Mouse (Mus musculus) liver, embryonic 16.5 days (tissue): ENCODE results near the gene Ubap2. TPM values are rescaled to one million over a fixed set of nuclear protein-coding genes. Genes with fewer than 3 reads are reported as not detected.

Source experiments
- ATAC-seq: fragments of 200-750 bp; cut with Nextera tagmentation; 2 replicates; pipeline ENCODE4 v1.8.0; 2017; ENCODE audit warnings: low read depth, mild to moderate bottlenecking, moderate number of reproducible peaks, moderate library complexity
- H3K27ac ChIP-seq: fragments of 300-500 bp; sonication (generic); 2 replicates; pipeline ENCODE4 v1.5.1; 2014; ENCODE audit warnings: mild to moderate bottlenecking, low read length
- H3K27me3 ChIP-seq: fragments of 300-500 bp; sonication (generic); 2 replicates; pipeline ENCODE4 v1.6.1; 2014; ENCODE audit warnings: low read depth, low read length, mixed read lengths; ENCODE audit not compliant: control insufficient read depth, insufficient read depth
- H3K36me3 ChIP-seq: fragments of 300-500 bp; sonication (generic); 2 replicates; pipeline ENCODE4 v1.6.1; 2014; ENCODE audit warnings: mild to moderate bottlenecking; ENCODE audit not compliant: control insufficient read depth, insufficient read depth
- H3K4me1 ChIP-seq: fragments of 300-500 bp; sonication (generic); 2 replicates; pipeline ENCODE4 v1.6.1; 2014; ENCODE audit warnings: low read depth, low read length, mixed read lengths; ENCODE audit not compliant: control insufficient read depth
- H3K4me2 ChIP-seq: fragments of 300-500 bp; sonication (generic); 2 replicates; pipeline ENCODE4 v1.6.1; 2014; ENCODE audit warnings: low read depth, low read length, mixed read lengths
- H3K4me3 ChIP-seq: fragments of 300-500 bp; sonication (generic); 2 replicates; pipeline ENCODE4 v1.5.1; 2014; ENCODE audit warnings: low read depth, mild to moderate bottlenecking, low read length
- H3K9ac ChIP-seq: fragments of 300-500 bp; sonication (generic); 2 replicates; pipeline ENCODE4 v1.6.1; 2014; ENCODE audit warnings: low read depth, low read length
- H3K9me3 ChIP-seq: fragments of 300-500 bp; sonication (generic); replicated peaks from 2 replicates; pipeline ENCODE4 v1.6.1; 2016; ENCODE audit warnings: low read length; ENCODE audit not compliant: control insufficient read depth
- WGBS: fragments of 180-500 bp; shearing (Covaris S2); extraction: QIAGEN DNeasy Blood & Tissue Kit; methylation state at CpG from one replicate; pipeline ENCODE4 v1.1.7; 2014; ENCODE audit not compliant: insufficient replicate concordance; 5-methylcytosine and 5-hydroxymethylcytosine counted together
- polyA plus RNA-seq: library from polyadenylated mRNA; unstranded; fragments of >200 nt; fragmentation: Nextera tagmentation; extraction: Ambion mirVana; gene quantifications from 2 replicates; pipeline ENCODE4 v1.2.1, GENCODE M21; 2015

Ubap2 gene
- polyA plus RNA-seq, 1 experiment from 2014 or later = 23.9 TPM

DNA sequence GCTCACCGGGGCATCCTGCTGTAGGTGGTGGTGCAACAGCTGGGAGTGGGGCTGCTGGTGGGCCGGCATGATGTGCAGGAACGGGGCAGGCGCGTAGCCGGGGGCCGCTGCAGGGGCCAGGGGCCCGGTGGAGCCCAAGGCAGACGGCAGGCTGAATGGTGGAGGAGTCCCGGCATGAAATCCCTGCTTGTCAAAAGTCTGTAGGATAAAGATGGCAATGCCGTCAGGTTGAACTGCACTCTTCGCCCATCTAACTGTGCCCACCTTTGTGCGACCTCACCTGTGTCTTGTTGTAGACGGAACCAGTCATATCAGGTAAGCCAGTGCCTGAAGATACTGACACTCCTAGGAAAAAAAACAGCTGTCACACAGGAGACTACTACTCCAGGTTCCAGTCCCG lies 79.6 kb downstream of the Ubap2 start:
- no peaks in the 10 kb centered on the region for H3K27me3 ChIP-seq
- peaks cover 63% of the 10 kb centered on the region for H3K36me3 ChIP-seq
- H3K4me3 ChIP-seq = no peak overlapping the region
- H3K4me2 ChIP-seq = no peak overlapping the region
- 91% methylated on average over 15 of the region's 15 CpGs for WGBS
- H3K27ac ChIP-seq = no peak overlapping the region
- no peak overlapping the region for H3K9ac ChIP-seq
- no peaks in the 10 kb centered on the region for H3K4me1 ChIP-seq
- ATAC-seq = no peak
- no peaks in the 10 kb centered on the region for H3K9me3 ChIP-seq

DNA sequence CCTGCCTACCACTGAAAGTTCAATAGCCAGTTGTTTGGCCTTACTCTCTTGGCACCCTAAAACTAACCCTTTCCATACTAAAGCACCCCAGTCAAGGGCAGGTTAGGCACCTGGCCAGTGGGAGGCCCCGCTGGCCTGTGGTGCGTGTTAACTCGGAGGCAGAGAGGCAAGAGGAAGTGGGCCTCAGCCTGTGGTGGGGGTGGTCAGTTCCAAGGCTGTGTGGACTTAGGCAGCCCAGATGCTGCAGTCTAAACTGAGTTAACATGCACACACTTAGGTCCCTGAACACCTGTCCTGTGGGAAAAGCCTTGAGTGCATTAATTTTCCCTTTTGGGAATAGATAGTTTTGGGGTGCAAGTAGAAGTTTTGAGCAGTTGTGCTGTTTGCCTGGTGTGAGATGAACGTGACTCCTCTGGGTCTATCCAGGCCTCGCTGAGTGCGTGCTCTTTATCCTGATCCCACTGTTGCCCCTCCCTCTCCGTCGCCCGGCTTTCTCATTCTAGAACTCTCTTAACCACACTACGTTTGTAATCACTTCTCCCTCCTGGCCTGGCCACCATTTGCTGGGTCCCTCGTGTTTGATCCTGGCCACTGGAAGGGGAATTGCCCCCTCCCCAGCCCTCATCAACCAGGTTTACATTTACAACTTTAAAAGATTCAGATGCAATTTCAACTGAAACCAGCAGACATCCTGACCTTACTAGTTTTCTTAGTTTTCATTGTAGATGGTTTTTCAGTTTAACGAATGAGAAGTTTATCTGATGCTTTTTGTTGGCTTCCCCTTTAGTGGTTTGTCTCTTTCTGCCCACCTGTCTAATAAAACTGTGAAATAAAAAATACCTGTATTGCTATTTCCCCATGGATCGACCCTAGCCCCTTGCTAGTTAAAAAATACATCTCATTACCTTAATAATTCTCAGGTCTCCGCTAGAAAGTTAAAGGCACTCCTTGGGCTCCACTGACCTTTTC lies 82.1 kb downstream of the Ubap2 start:
- no peaks in the 10 kb centered on the region for H3K9me3 ChIP-seq

DNA sequence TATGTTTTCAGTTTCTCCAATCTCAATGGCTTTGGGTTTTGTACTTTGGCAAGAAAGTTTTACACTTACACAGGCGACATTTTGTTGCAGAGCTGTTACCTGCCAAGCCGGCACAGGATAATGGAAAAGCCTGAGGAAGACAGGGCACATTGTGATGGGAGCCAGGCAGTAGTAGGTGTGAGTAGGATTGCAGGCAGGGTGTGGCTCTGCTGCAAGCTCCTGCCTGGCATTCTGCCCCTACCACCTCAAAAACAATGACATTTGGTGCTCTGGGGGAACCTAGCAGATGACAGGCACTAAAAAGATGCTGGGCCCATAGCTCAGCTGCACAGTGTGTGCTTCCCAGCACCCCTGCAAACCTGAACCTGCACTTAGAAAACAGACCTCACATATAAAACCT lies 85.1 kb downstream of the Ubap2 start:
- no peak for ATAC-seq
- 76% methylated on average over 2 of the region's 2 CpGs for WGBS
- Histone ChIP-seq H3K27ac (no peak overlapping the region), H3K4me2 (no peak overlapping the region), H3K27me3 (no peaks in the 10 kb centered on the region), H3K4me1 (no peaks in the 10 kb centered on the region), H3K4me3 (no peak overlapping the region), H3K9ac (no peak overlapping the region), H3K36me3 (peaks cover 34% of the 10 kb centered on the region), H3K9me3 (no peaks in the 10 kb centered on the region)

More for the DNA sequence above, 82.1 kb downstream of the Ubap2 start:
- no peak for ATAC-seq
- Histone ChIP-seq H3K27me3 (no peaks in the 10 kb centered on the region), H3K36me3 (peaks cover 52% of the 10 kb centered on the region), H3K9ac (no peak overlapping the region), H3K27ac (no peak overlapping the region), H3K4me3 (no peak overlapping the region), H3K4me1 (no peaks in the 10 kb centered on the region), H3K4me2 (no peak overlapping the region)
- 38% methylated on average over 14 of the region's 14 CpGs for WGBS

DNA sequence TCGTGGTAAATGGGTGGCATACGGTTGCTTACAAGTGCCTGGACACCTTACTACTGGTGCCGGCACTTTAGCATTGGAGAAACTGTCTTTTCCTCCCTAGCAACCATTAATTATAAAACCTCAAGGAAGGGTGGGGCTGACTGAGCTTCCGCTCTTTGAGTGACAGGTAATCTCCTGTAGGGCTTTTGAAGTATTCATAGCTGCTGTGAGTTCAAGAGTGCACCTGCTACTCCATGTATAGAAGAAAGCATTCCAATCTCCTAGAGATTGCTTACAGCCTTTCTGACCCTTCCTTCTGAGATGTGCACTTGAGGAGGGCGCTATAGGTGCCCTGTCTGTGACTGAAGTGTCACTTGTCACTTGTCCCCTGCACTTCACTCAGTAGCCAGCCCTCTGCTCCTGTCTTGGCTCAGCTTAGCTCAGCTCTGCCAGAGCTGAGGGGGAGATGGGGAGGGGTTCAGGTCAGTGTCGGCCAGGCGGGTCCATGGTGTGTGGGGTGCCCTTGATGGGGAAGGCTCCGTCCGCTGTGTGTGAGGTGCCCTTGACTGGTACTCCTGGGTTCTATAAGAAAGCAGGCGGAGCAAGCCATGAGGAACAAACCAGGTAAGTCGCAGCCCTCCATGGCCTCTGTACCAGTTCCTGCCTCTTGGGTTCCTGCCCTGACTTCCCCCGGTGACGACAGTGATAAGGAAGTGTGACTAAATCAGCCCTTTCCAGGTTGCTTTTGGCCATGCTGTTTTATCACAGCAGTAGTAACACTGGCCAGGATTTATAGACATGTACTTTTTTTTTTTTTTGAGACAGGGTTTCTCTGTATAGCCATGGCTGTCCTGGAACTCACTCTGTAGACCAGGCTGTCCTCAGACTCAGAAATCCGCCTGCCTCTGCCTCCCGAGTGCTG lies 94.9 kb downstream of the Ubap2 start:
- WGBS = 56% methylated on average over 15 of the region's 15 CpGs
- no peak for ATAC-seq
- no peak overlapping the region for H3K9ac ChIP-seq
- H3K4me3 ChIP-seq = no peak overlapping the region
- no peaks in the 10 kb centered on the region for H3K9me3 ChIP-seq
- H3K36me3 ChIP-seq = peaks cover 5% of the 10 kb centered on the region; the same call in 1 of the 2 replicates
- H3K4me2 ChIP-seq = no peak overlapping the region
- no peak overlapping the region for H3K27ac ChIP-seq
- H3K4me1 ChIP-seq = no peaks in the 10 kb centered on the region
- H3K27me3 ChIP-seq = no peaks in the 10 kb centered on the region

DNA sequence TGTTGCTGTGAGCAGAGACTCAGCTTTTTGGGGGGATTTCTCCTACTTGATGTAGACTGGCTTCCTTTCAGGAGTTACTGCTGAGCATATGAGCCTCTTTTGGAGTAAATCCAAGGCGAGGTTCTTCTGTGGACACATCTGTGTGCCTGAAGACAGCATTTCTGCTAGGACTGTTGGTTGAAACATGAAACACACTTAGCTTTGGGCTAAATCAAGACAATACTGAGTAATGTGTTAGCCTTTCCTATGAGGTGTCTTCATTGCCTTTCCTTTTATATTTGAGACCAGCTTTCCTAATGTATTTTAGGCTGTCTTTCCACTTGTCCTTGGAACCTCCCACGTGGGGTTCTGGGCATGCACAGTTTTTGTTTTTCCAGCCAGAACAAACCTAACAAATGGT lies 100.3 kb downstream of the Ubap2 start:
- H3K4me2 ChIP-seq = no peak overlapping the region
- ATAC-seq = no peak
- H3K36me3 ChIP-seq = 0 out of 2 replicates have a peak, but pooled peaks cover 6% of the 10 kb centered on the region
- no peaks in the 10 kb centered on the region for H3K27me3 ChIP-seq
- H3K4me3 ChIP-seq = no peak overlapping the region
- 72% methylated on average over 2 of the region's 2 CpGs for WGBS
- H3K4me1 ChIP-seq = no peaks in the 10 kb centered on the region
- H3K9me3 ChIP-seq = no peaks in the 10 kb centered on the region
- H3K9ac ChIP-seq = no peak overlapping the region
- no peak overlapping the region for H3K27ac ChIP-seq

DNA sequence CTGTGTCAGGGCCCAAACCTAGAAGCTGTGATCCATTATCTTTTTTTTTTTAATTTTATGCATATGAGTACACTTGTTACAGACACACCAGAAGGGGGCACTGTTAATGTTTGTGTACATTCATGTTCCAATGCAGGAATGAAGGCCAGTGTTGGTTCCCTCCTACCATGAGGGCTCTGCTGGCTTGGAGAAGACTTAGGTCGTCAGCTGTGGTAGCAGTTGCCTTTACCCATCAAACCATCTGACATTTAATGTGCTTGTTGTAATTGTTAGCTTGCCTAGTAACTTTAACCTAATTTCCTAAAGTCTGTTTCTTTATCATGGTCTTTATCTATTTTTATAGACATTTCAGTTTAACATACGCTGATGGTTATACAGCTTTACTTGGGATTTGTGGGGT lies 104.0 kb downstream of the Ubap2 start:
- Histone ChIP-seq H3K27ac (no peak overlapping the region), H3K27me3 (no peaks in the 10 kb centered on the region), H3K4me2 (no peak overlapping the region), H3K9me3 (no peaks in the 10 kb centered on the region), H3K9ac (no peak overlapping the region), H3K36me3 (peaks cover 2% of the 10 kb centered on the region; the same call in 1 of the 2 replicates), H3K4me1 (peaks cover 3% of the 10 kb centered on the region), H3K4me3 (no peak overlapping the region)
- WGBS = 80% methylated on average over 2 of the region's 2 CpGs
- ATAC-seq = no peak

DNA sequence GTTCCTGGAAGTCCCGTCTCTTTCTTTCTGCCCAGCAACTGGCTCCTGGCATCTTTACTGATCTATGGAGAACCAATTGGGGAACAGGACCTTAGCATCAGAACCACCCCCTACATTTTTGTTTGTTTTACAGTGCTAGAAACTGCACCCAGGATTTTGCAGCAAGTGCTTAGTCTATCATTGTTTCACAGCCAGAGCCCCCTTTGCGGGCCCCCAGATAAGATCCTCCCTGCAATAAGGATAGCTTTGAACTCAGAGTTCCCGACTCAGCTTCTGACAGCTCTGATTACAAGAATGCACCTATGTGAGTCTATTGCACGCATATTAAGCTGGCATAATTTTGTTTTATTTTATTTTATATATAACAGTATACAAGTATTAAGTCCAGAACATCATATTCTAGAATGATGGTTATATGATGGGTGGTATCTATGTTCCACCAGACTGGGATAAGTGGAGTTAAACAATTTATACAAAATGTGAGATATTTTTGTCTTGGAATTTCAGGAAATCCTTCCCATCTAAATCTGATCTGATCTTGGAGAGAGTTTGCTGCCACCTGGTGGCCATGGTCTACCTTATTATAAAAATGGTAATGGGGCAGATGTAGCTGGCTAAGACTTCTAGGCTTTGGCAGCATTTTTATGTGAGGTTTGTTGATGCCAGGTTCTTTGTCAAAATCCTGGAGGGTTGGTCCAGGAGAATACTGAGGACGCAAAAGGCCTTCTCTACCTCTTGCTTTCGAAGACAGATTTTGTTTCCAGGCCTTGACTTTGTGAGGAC lies 109.1 kb downstream of the Ubap2 start:
- H3K9ac ChIP-seq = 0 out of 2 replicates have a peak overlapping the region, but pooled peaks have one; percentile 12
- 50% methylated on average over 6 of the region's 6 CpGs for WGBS
- no peak overlapping the region for H3K4me3 ChIP-seq
- peak overlapping the region; percentile 18; the same call in 1 of the 2 replicates for H3K4me2 ChIP-seq
- H3K27me3 ChIP-seq = no peaks in the 10 kb centered on the region
- H3K9me3 ChIP-seq = no peaks in the 10 kb centered on the region
- no peaks in the 10 kb centered on the region; the same call in 1 of the 2 replicates for H3K36me3 ChIP-seq
- ATAC-seq = peak; percentile 58; the same call in 1 of the 2 replicates
- H3K27ac ChIP-seq = peak overlapping the region; percentile 71
- peaks cover 25% of the 10 kb centered on the region for H3K4me1 ChIP-seq

DNA sequence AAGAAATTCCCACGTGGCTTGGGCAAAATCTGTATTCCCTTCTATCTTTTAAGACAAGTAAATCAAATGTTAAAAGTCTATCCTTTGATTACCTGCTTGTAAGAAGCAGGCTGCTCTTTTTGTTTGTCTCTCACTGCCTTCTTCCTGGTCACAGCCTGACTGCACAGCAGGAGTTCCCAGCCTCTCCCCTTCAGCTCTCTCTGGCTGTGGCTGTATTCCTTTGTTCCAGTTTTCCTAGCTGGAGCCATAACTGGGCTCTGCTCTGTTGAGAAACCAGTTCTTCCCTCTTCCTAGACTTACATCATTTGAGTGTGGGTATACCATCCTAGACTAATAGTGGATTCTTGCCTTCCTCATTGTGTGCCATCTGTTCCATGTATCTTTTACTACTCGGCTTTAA lies 110.0 kb downstream of the Ubap2 start:
- WGBS = 48% methylated on average over 2 of the region's 2 CpGs
- Histone ChIP-seq H3K9ac (no peak overlapping the region), H3K27ac (peak overlapping the region; percentile 71), H3K9me3 (no peaks in the 10 kb centered on the region), H3K36me3 (no peaks in the 10 kb centered on the region; the same call in 1 of the 2 replicates), H3K27me3 (no peaks in the 10 kb centered on the region), H3K4me2 (no peak overlapping the region), H3K4me1 (peaks cover 33% of the 10 kb centered on the region), H3K4me3 (no peak overlapping the region)
- no peak for ATAC-seq
